Mouse (Mus musculus): ENCODE measurements at regions not wholly inside any gene's neighbourhood (a gene's known extent, or its start where the extent isn't known, plus 50 kb on each side); places are given as distances from the start of the nearest gene placed in this dataset.

DNA sequence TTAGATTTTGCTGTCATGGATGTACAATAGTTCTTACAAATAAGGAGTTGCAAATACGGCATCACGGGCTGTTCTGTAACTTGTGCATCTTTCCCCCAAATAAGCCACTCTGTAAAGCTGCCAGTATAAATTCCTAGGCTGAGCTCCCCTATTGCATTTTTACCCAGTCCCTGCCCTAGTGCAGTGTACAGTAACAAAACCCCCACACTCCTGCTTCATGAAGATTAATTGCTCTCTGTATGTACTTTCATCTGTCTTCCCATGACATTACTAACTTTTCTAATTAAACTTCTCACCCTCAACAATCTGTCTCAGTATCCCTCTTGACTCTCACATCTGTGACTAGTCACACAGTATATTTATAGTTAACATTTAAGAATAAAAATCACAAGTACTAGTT is 73.4 kb downstream of the Tm4sf1 start:
- TF ChIP-seq EP300 (optimal IDR thresholded peaks at IDR 0.05) (no peak), CTCF (IDR thresholded peaks at IDR 0.05; ENCODE audit: low read depth) (no peak)
